Mouse (Mus musculus) erythroid progenitor cell, adult 5-6 weeks (primary cell): Measurements from ENCODE around the gene Tbx3. TPM values are rescaled to one million over a fixed set of nuclear protein-coding genes. Genes with fewer than 3 reads are reported as not detected.

Experiments
- ATAC-seq: replicated peaks from 2 replicates; pipeline ENCODE4 v1.8.0; 2016; ENCODE audit warnings: moderate number of reproducible peaks, mild to moderate bottlenecking, moderate TSS enrichment, inconsistent platforms; ENCODE audit not compliant: poor library complexity, low FRiP score, severe bottlenecking
- total RNA-seq, 2 experiments: library from RNA; stranded (forward) in 1 of 2; stranded (reverse) in 1 of 2; fragments of 150-400 nt in 1 of 2; fragments of 186-747, 209-891 nt in 1 of 2; gene quantifications; 2 replicates each; pipeline versions ENCODE4 v1.2.3 to v1.2.4; 2015 to 2017; ENCODE audit warnings: low replicate concordance in 2 of 2

Gene Tbx3
- total RNA-seq, 2 experiments from 2014 or later: not detected

GRCm38 (mm10) chr5:119660526-119661410, 9.7 kb upstream of the Tbx3 start:
- ATAC-seq: no peak

GRCm38 (mm10) chr5:119661474-119661873, 9.0 kb upstream of the Tbx3 start:
- ATAC-seq: no peak

GRCm38 (mm10) chr5:119662326-119662725, 8.1 kb upstream of the Tbx3 start:
- no peak for ATAC-seq

DNA sequence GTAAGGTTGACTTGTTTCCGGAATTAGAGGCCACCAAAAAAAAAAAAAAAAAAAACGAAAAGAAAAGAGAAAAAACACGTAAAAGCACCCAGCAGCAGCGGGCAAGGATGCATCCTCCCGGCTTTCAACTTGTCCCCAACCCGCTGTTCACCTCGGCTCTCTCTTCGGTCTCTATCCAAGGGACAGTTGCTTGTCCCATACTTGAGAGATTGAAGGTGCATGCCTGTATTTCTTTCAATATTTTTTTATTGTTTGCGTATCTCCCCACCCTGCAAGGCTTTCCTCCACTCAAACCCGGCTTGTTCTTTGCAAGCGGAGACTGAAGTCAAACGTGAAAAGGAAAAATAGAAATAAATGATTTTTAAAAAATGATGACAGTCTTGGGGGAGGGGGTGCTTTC, 7.7 kb upstream of the Tbx3 start:
- ATAC-seq: no peak

DNA sequence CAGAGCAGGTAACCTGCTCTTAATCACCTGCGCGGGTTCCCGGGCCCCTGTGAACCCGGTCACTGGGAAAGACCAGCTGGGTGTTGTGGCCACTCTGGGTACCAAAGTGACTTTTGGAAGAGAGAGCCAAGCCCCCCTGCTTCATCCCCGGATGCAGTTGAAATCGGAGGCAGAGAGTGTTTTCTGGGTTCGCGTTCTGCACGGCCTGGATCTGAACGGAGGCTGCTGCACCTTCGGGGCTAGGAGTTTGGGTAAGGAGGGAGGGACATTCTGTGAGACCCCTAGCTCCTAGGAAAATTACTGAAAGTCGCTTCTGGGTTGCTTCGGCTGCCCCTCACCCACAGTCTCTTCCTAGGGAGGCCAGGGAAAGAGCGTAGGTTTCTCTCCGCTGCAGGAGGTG, 7.2 kb upstream of the Tbx3 start:
- ATAC-seq: no peak

- no peak for ATAC-seq
Observed at GRCm38 (mm10) chr5:119663747-119664146, 6.7 kb upstream of the Tbx3 start.

- ATAC-seq: no peak
Observed at GRCm38 (mm10) chr5:119665739-119666138, 4.7 kb upstream of the Tbx3 start.

GRCm38 (mm10) chr5:119667356-119667940, 3.0 kb upstream of the Tbx3 start:
- no peak for ATAC-seq

- ATAC-seq: no peak
Observed at GRCm38 (mm10) chr5:119668191-119668912, 2.1 kb upstream of the Tbx3 start.

DNA sequence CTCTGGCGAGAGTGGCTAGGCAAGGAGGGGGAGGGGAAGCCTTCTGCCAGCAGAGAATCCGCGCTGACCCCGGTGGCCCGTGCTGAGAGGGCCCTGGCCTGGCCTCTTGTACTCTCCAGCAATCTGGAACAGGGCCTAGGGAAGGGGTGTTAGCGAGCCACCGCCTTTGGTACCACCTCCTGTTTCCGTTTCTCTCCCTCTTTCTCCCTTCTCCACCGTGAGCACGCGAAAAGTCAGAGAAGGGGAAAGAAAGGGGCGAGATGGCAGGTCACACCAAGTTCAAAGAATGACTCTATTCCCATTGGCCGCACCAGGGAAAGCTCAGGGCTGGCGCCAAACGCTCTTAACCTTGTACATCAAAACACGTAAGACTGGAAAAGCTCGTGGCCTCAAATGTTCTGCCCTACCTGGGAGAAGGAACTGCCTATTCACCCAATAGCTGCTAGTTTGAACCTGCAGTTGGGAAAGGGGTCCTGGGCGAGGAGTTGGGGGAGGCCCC, 1.5 kb upstream of the Tbx3 start:
- ATAC-seq: no peak

DNA sequence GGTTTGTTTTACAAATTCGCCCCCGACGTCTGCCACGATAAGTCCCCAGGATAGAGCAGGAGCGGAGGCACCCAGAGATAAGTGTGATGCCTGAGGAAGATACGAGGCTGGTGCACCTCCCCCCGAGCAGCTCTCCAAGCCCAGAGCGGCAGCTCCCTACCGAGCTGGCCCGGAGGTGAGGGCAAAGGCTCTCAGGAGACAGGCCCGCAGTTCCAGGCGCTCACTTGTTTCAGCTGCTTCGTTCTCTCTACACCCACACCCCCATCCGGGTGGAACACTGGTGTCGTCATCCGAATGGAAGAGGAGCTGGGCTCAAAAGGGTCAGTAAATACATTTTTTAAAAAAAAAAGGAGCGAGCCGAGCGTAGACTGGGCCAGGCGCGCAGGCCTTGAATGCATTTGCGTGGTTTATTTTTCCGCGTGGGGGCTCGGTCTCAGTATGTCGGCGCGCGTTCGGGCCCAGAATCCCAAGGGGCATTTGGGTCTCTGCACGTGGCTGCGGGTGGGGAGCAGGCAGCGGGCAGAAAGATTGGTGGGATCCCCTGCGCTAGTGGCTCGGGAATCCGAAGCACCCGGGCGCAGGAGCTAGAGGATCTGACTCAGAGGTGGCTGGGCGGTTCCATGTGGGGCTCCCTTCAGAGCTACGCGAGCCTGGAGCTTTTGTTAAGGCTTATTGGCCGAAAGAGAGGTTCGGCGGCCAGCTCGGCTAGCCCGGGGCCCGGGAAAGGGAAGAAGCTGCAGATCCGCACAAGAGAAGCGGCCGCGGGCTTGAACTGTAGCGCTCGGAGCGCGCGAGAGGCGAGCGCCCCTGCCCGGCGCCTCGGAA, 516 bp upstream of the Tbx3 start:
- ATAC-seq: no peak

GRCm38 (mm10) chr5:119671124-119671801, 794 bp downstream of the Tbx3 start:
- ATAC-seq: no peak

DNA sequence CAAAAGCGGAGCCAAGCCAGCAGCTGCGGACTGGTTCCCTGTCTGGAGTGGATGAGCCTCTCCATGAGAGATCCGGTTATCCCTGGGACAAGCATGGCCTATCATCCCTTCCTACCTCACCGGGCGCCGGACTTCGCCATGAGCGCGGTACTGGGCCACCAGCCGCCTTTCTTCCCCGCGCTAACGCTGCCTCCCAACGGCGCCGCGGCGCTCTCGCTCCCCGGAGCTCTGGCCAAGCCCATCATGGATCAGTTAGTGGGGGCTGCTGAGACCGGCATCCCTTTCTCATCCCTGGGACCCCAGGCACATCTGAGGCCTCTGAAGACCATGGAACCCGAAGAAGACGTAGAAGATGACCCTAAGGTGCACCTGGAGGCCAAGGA, 1.5 kb downstream of the Tbx3 start:
- ATAC-seq: no peak

- no peak for ATAC-seq
Observed at GRCm38 (mm10) chr5:119672348-119672983, 2.0 kb downstream of the Tbx3 start.

DNA sequence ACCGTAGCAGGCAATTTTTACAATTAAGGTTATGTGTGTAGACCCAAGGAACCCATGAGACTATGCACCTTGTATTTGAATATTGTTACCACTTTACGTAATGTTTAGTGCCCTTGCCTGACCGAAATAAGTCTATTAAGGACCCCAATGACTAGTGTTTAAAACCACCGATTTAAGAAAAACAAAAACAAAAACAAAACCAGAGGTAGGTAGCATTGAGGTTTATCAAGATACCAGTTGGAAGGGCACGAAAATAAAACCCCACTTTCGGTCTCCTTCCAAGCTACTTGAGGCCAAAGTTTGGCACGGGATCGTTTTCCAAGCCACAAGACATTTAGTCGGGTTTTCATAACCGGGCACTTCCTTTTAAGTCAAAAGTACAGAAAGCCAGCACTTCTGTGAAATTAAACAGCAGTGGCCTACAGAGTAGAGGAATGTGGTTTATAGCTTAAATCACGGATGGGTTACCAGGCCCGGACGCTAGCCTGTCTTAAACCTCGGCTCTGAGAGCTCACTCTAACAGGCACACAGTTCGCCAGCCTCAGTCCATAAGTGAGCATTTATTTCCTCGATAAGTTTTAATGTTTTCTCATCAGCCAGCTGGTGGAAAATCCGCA, 2.6 kb downstream of the Tbx3 start:
- ATAC-seq: no peak

GRCm38 (mm10) chr5:119673716-119674605, 3.5 kb downstream of the Tbx3 start:
- no peak for ATAC-seq

- ATAC-seq: no peak
Observed at GRCm38 (mm10) chr5:119674606-119675330, 4.3 kb downstream of the Tbx3 start.
